Mouse (Mus musculus): ENCODE measurements at regions not wholly inside any gene's neighbourhood (a gene's known extent, or its start where the extent isn't known, plus 50 kb on each side); places are given as distances from the start of the nearest gene placed in this dataset.
A peak's percentile ranks its signal among the peaks of the same experiment; 100 is the strongest.
"Not testable (repeated sequence)": the region's sequence is repeated elsewhere in the genome, so short reads cannot be mapped to it uniquely, and the experiment has no call there.

DNA sequence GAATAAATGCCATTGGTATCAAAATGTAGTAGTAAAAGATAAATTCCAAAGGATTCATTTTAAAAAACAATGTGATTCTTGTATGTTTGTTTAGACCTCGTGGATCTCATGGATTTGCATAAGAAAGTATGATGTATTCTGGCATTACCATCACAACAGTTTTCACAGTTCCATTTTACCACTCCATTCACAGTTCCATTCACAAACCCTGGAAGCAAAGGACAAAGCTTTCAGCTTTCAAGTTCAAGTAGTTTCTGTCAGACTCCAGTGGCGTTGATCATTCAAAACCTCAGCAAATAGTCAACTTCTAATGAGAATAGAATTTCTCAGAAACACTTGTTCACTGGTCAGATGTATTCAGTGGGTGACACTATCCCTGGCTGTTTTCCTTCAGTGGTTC, 1157.9 kb upstream of the Cntn5 start:
- no peak for DNase-seq (ENCODE audit: low read depth, low spot score)

DNA sequence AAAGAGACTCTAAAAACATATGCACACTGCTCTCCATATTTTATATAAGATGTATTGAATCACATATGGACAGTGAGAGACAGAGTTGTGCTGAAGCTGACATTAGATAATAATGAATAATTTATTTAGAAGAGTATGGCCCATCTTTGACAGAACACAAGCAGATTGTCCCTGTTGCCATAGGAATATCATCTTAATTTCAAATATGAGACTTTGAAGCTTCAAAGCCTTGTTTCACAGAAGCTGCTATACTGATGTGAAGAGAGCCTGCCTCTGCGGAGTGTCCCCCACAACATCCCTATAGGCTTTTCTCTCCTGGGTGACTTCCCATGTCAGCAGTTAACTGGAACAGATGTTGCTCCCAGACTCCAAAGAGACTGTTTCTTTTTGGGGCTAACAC, 1147.9 kb upstream of the Cntn5 start:
- DNase-seq (ENCODE audit: low read depth, low spot score), result no peak

DNA sequence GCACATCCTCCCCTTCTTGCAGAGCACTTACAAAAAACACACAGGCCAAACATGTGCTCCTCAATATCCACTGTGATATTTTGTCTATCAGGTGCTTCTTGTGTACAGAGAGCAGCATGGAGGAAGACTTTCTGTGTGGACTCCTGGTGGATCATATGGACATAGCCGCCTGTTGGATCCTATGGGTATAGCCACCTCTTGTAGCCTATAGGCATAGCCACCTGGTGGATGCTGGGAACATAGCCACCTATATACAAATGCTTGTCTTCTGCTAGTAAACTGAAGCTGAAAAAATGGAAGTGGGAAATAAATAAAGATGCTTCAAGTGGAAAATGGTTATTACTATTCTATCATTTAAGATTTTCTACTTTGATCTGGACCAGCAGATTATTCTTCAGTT, 1111.4 kb upstream of the Cntn5 start:
- DNase-seq (ENCODE audit: low read depth, low spot score), result no peak

DNA sequence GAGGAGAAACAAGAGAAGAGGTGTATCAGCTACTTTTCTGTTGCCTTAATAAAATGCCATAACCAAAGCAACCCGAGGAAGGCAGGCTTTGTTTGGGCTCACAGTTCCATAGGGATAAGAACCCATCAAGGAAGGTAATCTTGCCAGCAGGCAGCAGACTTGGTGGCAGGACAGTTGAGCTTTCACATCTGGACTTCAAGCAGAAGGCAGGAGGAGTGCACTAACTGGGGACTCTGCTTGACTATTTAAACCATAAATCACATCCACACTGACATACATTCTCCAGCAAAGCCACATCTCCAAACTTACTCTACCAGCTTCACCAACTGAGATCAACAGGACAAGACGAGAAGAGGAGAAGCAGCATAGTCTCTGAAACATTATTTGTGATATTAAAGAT, 1094.0 kb upstream of the Cntn5 start:
- peak; percentile 3 for DNase-seq (ENCODE audit: low read depth, low spot score)

DNA sequence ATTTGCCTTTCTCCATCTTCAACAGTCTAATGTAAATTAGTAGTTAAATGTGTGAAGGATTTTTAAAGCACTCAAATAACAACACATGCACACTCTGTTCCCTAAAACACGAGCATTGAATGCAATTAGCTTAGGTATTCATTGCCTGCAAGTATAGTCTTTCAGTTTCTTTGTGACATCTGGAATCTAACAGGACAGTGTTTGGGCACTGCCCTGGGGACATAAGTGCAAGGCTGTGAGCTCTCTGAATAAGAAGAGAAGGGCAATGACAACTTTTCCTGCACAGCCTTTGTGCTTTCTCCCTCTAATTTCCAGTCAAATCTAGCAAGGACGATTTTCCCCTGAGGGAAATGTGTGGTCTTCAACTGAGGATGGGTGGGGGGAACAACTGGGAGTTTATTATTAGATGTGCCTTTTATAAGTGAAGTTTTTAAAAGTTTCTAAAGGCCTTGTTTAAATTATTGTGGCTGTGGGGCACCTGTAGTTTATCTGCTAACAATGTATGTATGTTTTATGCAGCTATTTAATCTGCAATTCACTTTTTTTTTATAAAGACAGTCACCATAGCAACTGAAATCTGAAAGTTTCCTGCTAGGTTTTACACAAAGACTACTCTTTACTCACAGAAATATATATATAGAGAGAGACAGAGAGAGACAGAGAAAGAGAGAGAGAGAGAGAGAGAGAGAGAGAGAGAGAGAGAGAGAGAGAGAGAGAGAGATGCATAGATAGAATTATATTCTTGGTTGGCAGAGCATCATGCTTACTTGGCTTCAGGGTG, 1077.7 kb upstream of the Cntn5 start:
- DNase-seq (ENCODE audit: low read depth, low spot score), result peak; percentile 0

DNA sequence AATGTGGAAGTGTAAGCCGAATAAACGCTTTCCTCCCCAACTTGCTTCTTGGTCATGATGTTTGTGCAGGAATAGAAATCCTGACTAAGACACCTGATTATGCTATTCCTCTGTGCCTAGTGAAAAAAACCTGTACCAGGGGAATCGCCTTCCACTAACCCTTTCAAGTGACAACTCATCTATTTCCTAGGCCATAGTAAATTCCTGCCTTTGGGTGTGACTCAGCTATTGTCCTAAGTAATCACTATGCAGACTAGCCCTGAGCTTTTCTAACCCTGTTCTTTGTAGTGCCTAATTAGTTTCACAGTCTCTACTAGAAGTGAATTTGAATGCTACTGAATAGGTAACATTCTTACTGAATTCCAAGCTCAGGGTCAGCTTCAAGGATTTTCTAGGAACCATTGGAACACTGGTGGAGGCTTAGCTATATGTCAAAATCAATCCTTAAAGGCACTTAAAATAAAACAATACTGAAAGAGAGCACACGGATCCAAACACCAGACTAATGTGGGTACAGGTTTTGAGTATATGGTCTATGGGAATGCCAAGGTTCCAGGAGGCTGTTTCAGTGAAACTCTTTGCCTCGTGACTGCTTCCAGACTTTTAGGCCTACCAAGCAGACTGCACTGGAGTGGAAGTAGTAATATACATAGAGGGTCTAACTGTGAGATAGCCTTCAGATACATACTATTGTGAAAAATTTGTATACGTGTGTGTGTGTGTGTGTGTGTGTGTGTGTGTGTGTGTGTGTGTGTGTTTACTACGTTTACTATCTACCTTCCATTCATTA, 1036.3 kb upstream of the Cntn5 start:
- DNase-seq (ENCODE audit: low read depth, low spot score), result not testable (repeated sequence)

DNA sequence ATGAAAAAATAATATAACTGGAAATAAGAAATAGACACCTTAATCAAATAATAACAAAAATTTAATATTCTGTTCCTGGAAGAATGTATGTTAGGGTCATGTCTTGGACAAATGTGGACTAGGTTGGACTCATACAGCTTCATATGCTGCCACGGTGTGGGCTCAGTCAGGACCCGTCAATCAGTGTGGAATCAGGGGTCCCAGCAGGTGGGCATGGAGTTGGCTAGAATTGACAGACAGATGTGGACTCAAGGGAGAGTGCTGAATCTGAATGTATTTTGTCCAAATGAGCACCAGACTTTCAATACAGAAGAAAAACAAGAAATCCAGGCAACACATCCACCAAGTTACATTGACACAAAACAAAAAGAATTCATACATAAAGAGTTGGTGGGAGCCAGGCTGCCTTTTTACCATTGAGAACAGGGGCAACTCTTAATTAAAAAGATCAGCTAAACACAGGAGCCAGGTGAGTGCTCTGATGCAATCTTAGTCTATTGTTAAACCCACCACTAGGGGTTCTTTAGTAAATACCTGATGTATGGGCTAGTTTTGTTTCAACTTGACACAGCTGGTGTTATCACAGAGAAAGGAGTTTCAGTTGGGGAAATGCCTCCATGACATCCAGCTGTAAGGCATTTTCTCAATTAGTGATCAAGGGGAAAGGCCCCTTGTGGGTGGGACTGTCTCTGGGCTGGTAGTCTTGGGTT, 1035.4 kb upstream of the Cntn5 start:
- no peak for DNase-seq (ENCODE audit: low read depth, low spot score)

DNA sequence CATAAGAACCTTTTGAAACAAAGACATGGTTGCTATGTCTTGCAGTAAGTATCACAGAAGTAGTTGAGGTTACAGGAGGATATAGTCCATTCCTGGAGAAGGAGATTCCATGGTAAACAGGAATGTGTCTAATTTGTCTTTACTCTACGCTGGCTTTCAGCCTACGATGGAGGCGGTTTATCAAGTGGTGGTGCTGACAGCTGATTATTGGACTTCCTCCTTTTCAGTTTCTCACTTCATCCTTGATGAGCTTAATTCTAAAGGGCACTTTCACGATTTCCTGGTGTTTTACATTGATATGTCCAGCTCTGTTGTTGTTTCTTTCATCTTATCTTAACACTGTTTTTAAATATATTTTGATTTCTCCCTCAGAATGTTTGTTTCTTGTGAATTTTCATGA, 1020.9 kb upstream of the Cntn5 start:
- no peak for DNase-seq (ENCODE audit: low read depth, low spot score)

DNA sequence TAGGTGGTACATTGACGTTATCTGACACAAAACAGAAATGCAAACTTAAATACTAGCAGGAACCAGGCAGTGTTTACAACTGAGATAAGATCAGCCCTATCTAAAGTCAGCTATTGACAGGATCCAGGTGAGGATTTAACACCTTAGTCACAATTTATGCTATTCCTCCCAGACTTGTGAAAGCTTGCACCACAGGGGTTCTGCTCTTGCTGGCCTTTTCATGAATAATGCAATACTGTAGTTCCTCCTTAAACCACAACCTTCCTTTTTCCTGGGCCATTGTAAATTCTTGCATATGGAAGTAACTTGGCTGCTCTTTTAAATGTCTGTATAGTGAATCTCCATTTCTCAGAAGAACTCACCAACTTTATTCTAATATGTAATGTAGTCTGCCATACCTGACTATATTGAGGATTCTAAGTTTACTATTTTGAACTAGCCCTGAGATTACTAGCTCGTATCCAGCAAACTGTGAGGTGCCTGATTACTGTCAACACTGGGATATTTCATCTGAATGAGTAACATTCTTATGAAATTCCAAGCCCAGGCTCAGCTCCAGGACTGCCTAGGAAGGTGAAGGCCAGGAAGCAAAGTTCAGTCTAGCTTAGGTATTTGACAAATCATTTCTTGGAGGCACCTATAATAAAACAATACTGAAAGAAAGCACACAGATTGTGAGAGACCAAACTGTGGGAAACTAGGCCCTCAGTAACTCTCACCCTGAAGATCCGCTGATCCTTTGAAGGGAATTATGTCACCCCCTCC, 1019.2 kb upstream of the Cntn5 start:
- not testable (repeated sequence) for DNase-seq (ENCODE audit: low read depth, low spot score)

DNA sequence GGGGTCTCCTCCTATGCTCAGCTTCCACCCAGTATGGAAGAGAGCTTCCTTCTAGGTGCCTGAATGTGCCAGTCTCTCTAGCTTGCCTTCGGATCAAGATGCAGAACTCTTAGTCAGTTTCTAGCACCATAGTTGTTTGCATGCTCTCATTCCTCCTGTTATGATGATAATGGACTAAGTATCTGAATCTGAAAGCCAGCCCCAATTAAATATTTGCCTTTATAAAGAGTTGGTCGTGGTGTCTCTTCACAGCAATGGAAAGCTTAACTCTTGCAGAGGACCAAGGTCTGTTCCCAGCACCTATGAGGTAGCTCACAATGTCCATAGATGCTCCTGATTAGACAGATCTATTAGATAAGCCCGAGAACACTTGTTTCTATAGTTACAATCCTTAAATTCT, 1015.7 kb upstream of the Cntn5 start:
- DNase-seq (ENCODE audit: low read depth, low spot score), result no peak

DNA sequence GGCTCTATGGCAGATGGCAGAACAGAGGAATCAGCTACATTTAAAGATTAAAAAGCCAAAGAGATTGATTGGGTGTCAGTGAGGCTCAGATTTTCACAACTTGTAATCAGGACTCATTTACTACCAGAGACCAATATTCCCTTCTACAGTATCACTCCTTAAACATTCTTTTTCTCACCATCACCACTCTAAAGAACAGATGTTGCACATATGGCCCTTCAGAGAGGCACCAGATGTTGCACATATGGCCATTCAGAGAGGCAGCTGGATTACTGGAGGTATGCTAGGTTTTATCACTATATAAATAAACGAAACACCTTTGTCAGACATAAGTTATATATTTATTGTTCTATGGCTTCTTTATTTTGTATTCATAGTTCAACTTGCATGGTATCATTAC, 993.7 kb upstream of the Cntn5 start:
- DNase-seq (ENCODE audit: low read depth, low spot score), result peak; percentile 22

DNA sequence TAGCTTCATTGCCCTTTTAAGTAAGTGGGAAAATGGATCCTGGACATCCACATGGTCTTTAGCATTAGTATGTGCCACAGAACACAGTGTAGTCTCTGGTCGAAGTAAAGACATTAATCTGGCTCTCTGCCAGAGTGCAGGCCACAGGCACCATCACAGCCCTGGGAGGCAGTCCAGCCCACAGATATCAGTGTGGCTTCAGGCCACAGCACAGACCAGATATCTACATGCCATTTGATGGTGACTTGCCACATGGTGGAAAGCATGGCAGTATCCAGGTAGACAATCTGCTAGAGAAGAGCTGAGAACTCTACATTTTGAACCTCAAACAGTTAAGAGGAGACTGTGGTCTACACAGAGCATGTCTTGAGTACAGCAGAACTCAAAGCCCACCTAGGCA, 981.2 kb upstream of the Cntn5 start:
- DNase-seq (ENCODE audit: low read depth, low spot score), result no peak

DNA sequence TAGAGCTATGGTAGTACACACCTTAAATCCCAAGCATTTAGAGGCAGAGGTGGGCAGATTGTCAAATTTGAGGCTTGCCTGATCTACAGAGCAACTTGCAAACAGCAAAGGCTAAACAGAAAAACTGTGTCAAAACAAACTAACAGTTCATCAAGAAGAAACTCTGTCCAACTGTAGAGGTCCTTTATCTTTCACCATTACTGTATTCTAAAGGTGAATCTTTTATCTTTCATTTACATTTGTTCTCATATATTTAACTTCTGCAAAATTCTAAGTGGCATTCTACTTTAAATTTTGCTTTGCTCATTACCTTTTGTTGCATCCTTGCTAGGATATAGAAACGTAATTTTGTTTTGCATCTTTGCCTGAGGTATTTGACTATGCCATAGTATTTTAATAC, 967.5 kb upstream of the Cntn5 start:
- no peak for DNase-seq (ENCODE audit: low read depth, low spot score)

DNA sequence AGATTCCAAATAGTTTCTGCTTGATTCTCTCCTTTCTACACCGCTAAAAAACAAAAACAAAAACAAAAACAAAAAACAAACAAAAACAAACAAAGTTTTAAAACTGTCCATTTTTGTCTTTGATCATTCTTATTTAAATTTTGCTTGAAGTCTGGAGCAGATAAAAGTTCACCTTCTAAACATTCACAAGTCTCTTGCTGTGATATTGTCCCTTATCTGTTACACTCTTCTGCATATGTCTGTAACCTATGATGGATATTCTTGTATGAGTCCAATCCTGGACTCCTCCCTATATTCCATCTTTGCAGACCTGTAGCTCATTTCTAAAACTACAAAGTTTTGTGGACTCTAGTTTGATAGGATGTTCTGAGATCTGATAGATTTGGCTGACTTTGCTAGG, 966.9 kb upstream of the Cntn5 start:
- DNase-seq (ENCODE audit: low read depth, low spot score), result no peak

DNA sequence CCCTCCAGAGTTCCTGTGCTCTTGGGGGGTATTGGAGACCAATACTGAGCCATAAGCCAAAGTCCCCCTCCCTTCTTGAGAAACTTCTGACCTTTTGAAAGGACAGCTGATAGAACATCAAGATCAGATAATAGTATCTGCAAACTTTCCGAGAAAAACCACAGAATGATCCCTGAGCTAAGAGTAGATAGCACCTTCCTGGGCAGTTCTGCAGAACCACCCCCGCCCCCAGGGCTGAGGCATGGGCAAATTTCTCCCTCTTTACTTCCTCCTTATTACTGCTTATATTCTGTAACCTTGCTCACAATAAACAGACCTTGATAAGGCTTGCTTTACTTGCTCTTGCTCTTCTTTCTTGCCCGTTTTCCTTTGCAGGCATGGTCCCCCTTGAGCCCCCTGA, 944.1 kb upstream of the Cntn5 start:
- DNase-seq (ENCODE audit: low read depth, low spot score), result not testable (repeated sequence)

All from mesoderm, embryonic 11.5 days (tissue).